Mouse (Mus musculus) left cerebral cortex, adult 11 months (tissue): ENCODE results near the gene Fads3.

Experiments
- DNase-seq: peaks from one replicate; pipeline ENCODE4 v3.0.0; 2022; ENCODE audit warnings: low spot score

The Fads3 gene

GRCm38 (mm10) chr19:10021981-10022380 is 19.4 kb upstream of the Fads3 start:
- no peak for DNase-seq

GRCm38 (mm10) chr19:10022414-10023303 is 18.7 kb upstream of the Fads3 start:
- no peak for DNase-seq

DNA sequence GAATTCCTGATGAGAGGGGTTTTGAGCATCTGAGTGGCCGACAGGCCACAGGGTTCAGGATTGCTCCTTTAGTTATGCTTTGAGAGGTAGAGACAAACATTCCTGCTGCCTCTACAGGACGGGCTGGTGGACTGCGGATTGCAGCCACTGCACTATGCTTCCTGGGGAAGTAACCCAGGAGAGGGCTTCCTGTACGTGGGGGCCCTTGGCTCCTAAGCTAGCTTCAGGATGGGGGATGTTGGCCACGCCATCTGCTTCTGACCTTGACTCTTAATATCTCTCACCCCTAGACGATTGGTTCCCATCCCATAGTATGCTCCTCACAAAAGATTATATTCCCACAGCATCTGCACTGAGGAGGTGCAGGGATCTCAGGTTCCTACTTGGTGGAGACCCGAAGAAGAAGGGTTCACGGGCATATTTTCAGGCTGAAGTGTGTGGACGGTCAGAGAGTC is 18.0 kb upstream of the Fads3 start:
- DNase-seq = no peak

- no peak for DNase-seq
These were observed 16.0 kb upstream of the Fads3 start for GRCm38 (mm10) chr19:10025169-10025875.

GRCm38 (mm10) chr19:10029746-10030145 is 11.6 kb upstream of the Fads3 start:
- DNase-seq = no peak

DNA sequence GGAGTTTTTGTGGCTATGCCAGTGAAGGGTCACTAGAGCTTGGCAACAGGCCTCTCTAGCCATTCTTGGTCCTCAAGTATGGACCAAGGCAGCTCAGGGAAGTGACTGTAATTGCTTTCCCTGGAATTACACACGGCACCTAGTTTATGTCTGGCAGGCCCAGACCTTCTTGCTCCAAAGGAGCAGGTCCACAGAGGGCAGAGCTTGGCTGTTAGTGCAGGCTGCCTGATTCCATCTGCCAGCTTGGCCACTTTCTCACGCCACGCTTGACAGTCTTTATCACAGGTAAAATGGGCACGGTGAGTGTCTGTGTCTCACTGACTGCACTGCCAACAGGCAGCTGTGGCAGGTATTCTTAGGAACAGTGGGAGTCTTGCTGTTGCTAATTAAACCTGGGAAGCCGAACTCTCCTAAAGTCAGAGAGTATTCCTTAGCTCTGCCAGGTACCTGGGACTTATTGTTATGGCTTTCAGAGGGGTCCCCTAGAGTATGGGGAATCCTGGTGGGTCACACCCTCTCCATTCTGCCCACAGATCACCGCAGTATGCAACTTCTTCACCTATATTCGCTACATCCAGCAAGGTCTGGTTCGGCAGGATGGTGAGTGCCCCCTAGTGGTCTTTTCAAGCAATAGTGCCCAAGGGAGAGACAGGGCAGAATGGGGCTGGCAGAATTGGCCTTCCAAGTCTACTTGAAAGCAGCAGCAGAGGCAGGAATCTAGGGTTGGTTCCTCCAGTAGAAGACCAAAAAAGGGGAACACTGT is 8.0 kb upstream of the Fads3 start:
- DNase-seq = no peak

GRCm38 (mm10) chr19:10034356-10034755 is 7.0 kb upstream of the Fads3 start:
- no peak for DNase-seq

- peak; percentile 56 for DNase-seq
These were observed 6.5 kb upstream of the Fads3 start for GRCm38 (mm10) chr19:10034785-10035447.

GRCm38 (mm10) chr19:10037534-10037933 is 3.8 kb upstream of the Fads3 start:
- DNase-seq = no peak

DNA sequence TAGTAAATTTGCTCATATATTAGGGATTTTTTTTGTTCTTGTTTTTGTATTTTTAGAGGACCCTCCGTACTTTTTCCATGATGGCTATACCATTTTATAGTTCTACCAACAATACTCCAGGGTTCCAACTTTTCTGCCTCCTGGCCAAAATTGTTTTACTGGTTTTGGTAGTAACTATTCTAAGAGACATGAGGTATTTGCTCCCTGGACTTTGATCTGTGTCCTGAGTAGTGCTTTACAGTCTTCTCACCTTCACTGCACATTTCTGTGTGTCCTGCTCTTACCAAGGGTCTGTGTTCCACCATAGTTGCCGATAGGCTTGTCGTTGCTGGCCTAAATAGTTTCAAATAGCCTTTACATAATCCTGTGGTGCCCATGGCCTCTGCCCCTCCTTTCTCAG is 3.0 kb upstream of the Fads3 start:
- DNase-seq = no peak

- DNase-seq = no peak
These were observed 2.5 kb upstream of the Fads3 start for GRCm38 (mm10) chr19:10038910-10039309.

GRCm38 (mm10) chr19:10039615-10040014 is 1.8 kb upstream of the Fads3 start:
- no peak for DNase-seq

DNA sequence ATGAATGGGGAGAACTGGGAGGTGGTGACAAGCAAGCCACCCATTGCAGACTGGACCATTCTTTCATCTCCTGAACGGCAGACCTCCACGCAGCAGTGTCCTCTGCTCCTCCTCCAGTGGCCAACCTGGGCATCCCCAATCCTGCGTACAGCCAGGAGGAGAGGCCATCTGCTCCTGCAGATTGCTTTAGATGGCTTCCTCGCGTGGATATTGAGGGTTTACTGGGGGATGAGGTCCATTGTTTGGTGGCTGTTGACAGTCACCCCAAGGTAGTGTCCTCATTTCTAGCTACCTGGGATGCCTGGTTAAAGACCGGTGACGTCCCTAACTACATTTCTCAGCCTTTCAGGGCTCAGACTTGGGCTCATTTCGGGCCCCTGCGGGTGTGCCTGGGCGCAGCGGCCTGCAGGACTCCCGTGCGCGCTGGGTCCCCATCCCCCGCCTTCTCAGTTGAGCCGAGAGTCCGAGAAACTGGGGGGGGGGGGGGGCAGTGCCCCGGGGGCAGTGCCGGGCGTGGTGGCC is 442 bp upstream of the Fads3 start:
- no peak for DNase-seq

- DNase-seq = no peak
These were observed 863 bp downstream of the Fads3 start for GRCm38 (mm10) chr19:10042232-10042631.

GRCm38 (mm10) chr19:10042816-10043215 is 1.4 kb downstream of the Fads3 start:
- DNase-seq = no peak

- DNase-seq = no peak
These were observed 2.3 kb downstream of the Fads3 start for GRCm38 (mm10) chr19:10043643-10044042.

DNA sequence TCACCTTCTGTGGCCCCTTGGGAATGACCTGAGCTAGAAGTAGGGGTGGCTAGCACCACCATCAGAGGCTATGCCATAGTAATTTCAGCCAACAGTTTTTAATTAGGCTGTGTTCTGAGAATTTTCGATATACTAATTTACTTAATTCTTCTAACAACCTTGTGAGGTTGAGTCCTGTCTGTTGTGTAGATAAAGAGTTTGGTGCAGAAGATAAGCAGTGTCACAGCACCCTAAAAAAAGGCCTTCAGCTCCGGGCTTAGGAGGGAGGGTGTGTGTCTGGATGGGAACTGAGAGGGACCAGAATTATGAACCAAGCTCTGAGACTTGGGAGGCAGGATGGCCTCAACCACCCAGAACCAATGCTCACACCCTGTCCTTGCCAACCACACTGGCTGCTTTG is 4.3 kb downstream of the Fads3 start:
- DNase-seq = no peak

DNA sequence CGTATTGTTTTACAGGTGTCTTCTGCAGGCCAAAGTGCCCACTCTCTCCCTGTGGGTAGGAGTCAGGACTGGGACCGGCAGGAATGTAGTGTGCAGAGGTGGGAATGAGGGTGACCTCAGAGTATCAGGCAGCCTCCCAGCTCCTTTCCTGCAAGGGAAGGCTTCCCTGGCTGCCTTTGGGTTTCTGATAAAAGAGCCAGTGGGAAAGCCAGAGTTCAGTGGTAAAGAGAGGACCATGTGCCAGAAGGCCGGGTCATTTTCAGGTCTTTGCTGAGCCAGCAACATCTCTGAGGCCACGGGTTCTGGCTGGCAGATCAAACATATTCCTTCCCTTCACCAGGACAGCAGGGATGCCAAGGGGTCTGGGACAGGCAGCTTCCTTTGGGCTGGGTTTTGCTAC is 5.0 kb downstream of the Fads3 start:
- no peak for DNase-seq

GRCm38 (mm10) chr19:10046983-10047382 is 5.6 kb downstream of the Fads3 start:
- no peak for DNase-seq

- DNase-seq = no peak
These were observed 8.2 kb downstream of the Fads3 start for GRCm38 (mm10) chr19:10049533-10049932.

- no peak for DNase-seq
These were observed 9.1 kb downstream of the Fads3 start for GRCm38 (mm10) chr19:10050438-10050837.

GRCm38 (mm10) chr19:10052698-10053097 is 11.3 kb downstream of the Fads3 start:
- DNase-seq = no peak
